Mouse (Mus musculus): Measurements from ENCODE around the gene Ninj2.

GRCm38 (mm10) chr6:120047705-120048292 is 45.4 kb upstream of the Ninj2 start:
- no peak for TF ChIP-seq MAFK (IDR thresholded peaks at IDR 0.05; ENCODE audit: insufficient read depth, low read depth, low read length)
- no peak for TF ChIP-seq ZC3H11A (IDR thresholded peaks at IDR 0.05; ENCODE audit: borderline replicate concordance, low read depth, low read length)
- TF ChIP-seq CHD2 (IDR thresholded peaks at IDR 0.05; ENCODE audit: low read depth, low read length) = no peak
- no peak for TF ChIP-seq ZNF384 (IDR thresholded peaks at IDR 0.05; ENCODE audit: low read depth, low read length)
- TF ChIP-seq HCFC1 (IDR thresholded peaks at IDR 0.05; ENCODE audit: borderline replicate concordance, insufficient read depth, low read length) = no peak

Data from ES-E14 (cell line).